Mouse (Mus musculus) olfactory bulb, adult 2 months (tissue): ENCODE measurements around the gene Olfr419. TPM values are rescaled to one million over a fixed set of nuclear protein-coding genes. Genes with fewer than 3 reads are reported as not detected.

Experiments used
- H3K27ac ChIP-seq: fragments of 200-500 bp; 2 replicates; pipeline ENCODE4 v1.5.1; 2012; ENCODE audit warnings: low read depth, low read length; ENCODE audit not compliant: insufficient read depth
- H3K4me1 ChIP-seq: fragments of 200-500 bp; 2 replicates; pipeline ENCODE4 v1.6.1; 2012; ENCODE audit warnings: low read length; ENCODE audit not compliant: control insufficient read depth, insufficient read depth
- H3K4me3 ChIP-seq: fragments of 200-500 bp; 2 replicates; pipeline ENCODE4 v1.5.1; 2012; ENCODE audit warnings: mild to moderate bottlenecking, low read depth, low read length, moderate library complexity; ENCODE audit not compliant: insufficient read depth
- CTCF ChIP-seq: fragments of 200-500 bp; IDR thresholded peaks from 2 replicates; pipeline ENCODE4 v1.5.1; 2012; ENCODE audit warnings: low read depth, mild to moderate bottlenecking, low read length, moderate library complexity; ENCODE audit not compliant: insufficient read depth
- POLR2A ChIP-seq: fragments of 200-500 bp; IDR thresholded peaks from 2 replicates; pipeline ENCODE4 v1.6.1; 2012; ENCODE audit warnings: mild to moderate bottlenecking, low read depth, low read length, moderate library complexity; ENCODE audit not compliant: insufficient read depth
- WGBS: fragments of 180-500 bp; shearing (Covaris S2); methylation state at CpG from one replicate; pipeline ENCODE4 v1.1.7; 2018; 5-methylcytosine and 5-hydroxymethylcytosine counted together
- polyA plus RNA-seq: library from polyadenylated mRNA; stranded (reverse); fragments of >200 nt; gene quantifications from 2 replicates; pipeline ENCODE4 v1.2.4, GENCODE M21; 2012; ENCODE audit warnings: low replicate concordance; ENCODE audit not compliant: missing spikeins, insufficient read depth, insufficient read length

The Olfr419 gene
- polyA plus RNA-seq = not detected in 2 replicates

GRCm38 (mm10) chr1:174251961-174252360 lies at the start of gene Olfr419:
TSS of gene Olfr419 (minus strand) at chr1:174252061.
- WGBS = 82% methylated on average over 3 of the region's 3 CpGs
- Histone ChIP-seq H3K4me1 (no peaks in the 10 kb centered on the region), H3K4me3 (no peak within 1 kb of the TSS), H3K27ac (no peak within 1 kb of the TSS)
- TF ChIP-seq POLR2A (no peak), CTCF (no peak)

- TF ChIP-seq POLR2A (no peak), CTCF (no peak)
- no peak overlapping the region for H3K4me3 ChIP-seq
- whole genome bisulfite sequencing = 92% methylated on average over 3 of the region's 3 CpGs
- H3K27ac ChIP-seq = no peak overlapping the region
- no peaks in the 10 kb centered on the region for H3K4me1 ChIP-seq
Measured at GRCm38 (mm10) chr1:174270643-174271042, 18.8 kb upstream of the Olfr419 start.

GRCm38 (mm10) chr1:174269162-174269561 lies 17.3 kb upstream of the Olfr419 start:
- Histone ChIP-seq H3K27ac (no peak overlapping the region), H3K4me1 (no peaks in the 10 kb centered on the region), H3K4me3 (no peak overlapping the region)
- WGBS = 59% methylated on average over 4 of the region's 4 CpGs
- TF ChIP-seq CTCF = no peak
- TF ChIP-seq POLR2A = no peak

- Histone ChIP-seq H3K4me3 (no peak overlapping the region), H3K27ac (no peak overlapping the region), H3K4me1 (no peaks in the 10 kb centered on the region)
- no peak for TF ChIP-seq POLR2A
- no peak for TF ChIP-seq CTCF
- 91% methylated on average over 4 of the region's 4 CpGs for WGBS
Measured at GRCm38 (mm10) chr1:174267816-174268215, 16.0 kb upstream of the Olfr419 start.

- no peak for TF ChIP-seq CTCF
- TF ChIP-seq POLR2A = no peak
- H3K4me3 ChIP-seq = no peak overlapping the region
- WGBS = 91% methylated on average over 2 of the region's 2 CpGs
- H3K27ac ChIP-seq = no peak overlapping the region
- H3K4me1 ChIP-seq = no peaks in the 10 kb centered on the region
Measured at GRCm38 (mm10) chr1:174250376-174250775, 1.5 kb downstream of the Olfr419 start.

GRCm38 (mm10) chr1:174247170-174247569 lies 4.7 kb downstream of the Olfr419 start:
- WGBS = 79% methylated on average over 6 of the region's 6 CpGs
- Histone ChIP-seq H3K27ac (no peak overlapping the region), H3K4me1 (no peaks in the 10 kb centered on the region), H3K4me3 (no peak overlapping the region)
- TF ChIP-seq CTCF (no peak), POLR2A (no peak)

- no peak for TF ChIP-seq POLR2A
- no peak for TF ChIP-seq CTCF
- no peak overlapping the region for H3K27ac ChIP-seq
- no peaks in the 10 kb centered on the region for H3K4me1 ChIP-seq
- H3K4me3 ChIP-seq = no peak overlapping the region
- 95% methylated on average over 1 of the region's 1 CpGs for WGBS
Measured at GRCm38 (mm10) chr1:174246080-174246479, 5.8 kb downstream of the Olfr419 start.

GRCm38 (mm10) chr1:174244621-174245020 lies 7.2 kb downstream of the Olfr419 start:
- Histone ChIP-seq H3K4me3 (no peak overlapping the region), H3K4me1 (no peaks in the 10 kb centered on the region), H3K27ac (no peak overlapping the region)
- TF ChIP-seq CTCF (no peak), POLR2A (no peak)
- whole genome bisulfite sequencing = 38% methylated on average over 2 of the region's 2 CpGs

GRCm38 (mm10) chr1:174239916-174240315 lies 11.9 kb downstream of the Olfr419 start:
- no peak overlapping the region for H3K4me3 ChIP-seq
- 70% methylated on average over 4 of the region's 4 CpGs for WGBS
- no peaks in the 10 kb centered on the region for H3K4me1 ChIP-seq
- H3K27ac ChIP-seq = no peak overlapping the region
- TF ChIP-seq POLR2A = no peak
- no peak for TF ChIP-seq CTCF
